Mouse (Mus musculus) megakaryocyte, embryonic 14.5 days (primary cell): ENCODE results near the gene Mrpl14.

Source experiments
- FLI1 ChIP-seq: IDR thresholded peaks from 2 replicates; pipeline ENCODE4 v1.6.1; 2012; ENCODE audit warnings: low read length, inconsistent platforms, mixed read lengths
- GATA1 ChIP-seq: IDR thresholded peaks from 3 replicates; pipeline ENCODE4 v1.6.1; 2012; ENCODE audit warnings: mixed read lengths, low read length, inconsistent platforms, borderline replicate concordance

DNA sequence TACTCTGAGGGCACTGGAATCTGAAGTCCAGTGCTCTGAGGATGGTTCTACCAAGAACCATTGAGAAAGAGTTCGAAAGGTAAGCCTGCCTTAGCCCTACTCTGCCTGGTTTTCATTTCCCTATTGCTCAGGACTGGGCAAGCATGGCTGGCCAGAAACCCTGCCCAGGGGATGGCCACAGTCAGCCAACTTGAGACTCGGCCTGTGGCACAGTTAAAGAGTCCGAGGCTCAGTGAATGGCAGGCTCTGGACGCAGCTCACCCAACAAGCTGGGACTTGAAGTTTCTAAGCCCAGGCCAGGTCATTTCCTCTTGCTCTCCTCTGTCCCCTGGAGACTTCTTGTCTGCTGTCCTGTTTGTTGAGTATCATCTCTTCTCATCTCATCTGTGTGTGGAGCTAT, 44.6 kb downstream of the Mrpl14 start:
- TF ChIP-seq GATA1 (no peak), FLI1 (no peak)
